Mouse (Mus musculus): ENCODE measurements at regions not wholly inside any gene's neighbourhood (a gene's known extent, or its start where the extent isn't known, plus 50 kb on each side); places are given as distances from the start of the nearest gene placed in this dataset.

DNA sequence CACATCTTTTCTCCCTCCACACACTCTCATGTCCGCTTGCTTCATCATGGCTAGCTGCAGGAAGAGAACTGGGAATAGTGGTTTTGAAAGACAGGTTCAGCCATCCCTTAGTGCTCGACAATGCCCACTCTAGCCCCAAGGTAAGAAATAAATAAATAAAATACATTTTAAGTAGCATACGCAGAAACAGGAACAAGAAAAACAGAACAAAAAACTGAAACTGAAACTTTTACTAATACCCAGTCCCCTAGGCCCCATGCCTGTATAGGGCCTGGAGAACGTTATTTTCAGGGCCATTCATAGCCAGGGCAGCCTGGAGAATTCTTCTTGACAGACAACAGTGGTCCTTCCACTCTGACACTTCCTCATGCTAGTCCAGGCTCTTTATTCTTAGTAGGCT is 216.4 kb upstream of the Hes1 start:
- TF ChIP-seq CTCF (IDR thresholded peaks at IDR 0.05; ENCODE audit: extremely low read depth, insufficient read depth, low read length) (no peak), POLR2A (IDR thresholded peaks at IDR 0.05; ENCODE audit: extremely low read depth, insufficient read depth, low read length) (no peak)

Data from cortical plate, adult 2 months (tissue).